Mouse (Mus musculus) monocyte, adult 5-6 weeks (primary cell): ENCODE results near the gene Rdh19. TPM values are rescaled to one million over a fixed set of nuclear protein-coding genes. Genes with fewer than 3 reads are reported as not detected.
"Not testable (repeated sequence)": the region's sequence is repeated elsewhere in the genome, so short reads cannot be mapped to it uniquely, and the experiment has no call there.

Experiments used
- ATAC-seq: fragments of 153-309, 156-312 bp; replicated peaks from 2 replicates; pipeline ENCODE4 v1.8.0; 2017; ENCODE audit warnings: mild to moderate bottlenecking; ENCODE audit not compliant: low TSS enrichment, insufficient number of reproducible peaks, severe bottlenecking, poor library complexity, low FRiP score
- total RNA-seq: library from RNA; stranded (forward); fragments of 200-1000, 200-491, 200-594 nt; gene quantifications from 3 replicates; pipeline ENCODE4 v1.2.3, GENCODE M21; 2017

Gene Rdh19
- not detected in 3 replicates for total RNA-seq

DNA sequence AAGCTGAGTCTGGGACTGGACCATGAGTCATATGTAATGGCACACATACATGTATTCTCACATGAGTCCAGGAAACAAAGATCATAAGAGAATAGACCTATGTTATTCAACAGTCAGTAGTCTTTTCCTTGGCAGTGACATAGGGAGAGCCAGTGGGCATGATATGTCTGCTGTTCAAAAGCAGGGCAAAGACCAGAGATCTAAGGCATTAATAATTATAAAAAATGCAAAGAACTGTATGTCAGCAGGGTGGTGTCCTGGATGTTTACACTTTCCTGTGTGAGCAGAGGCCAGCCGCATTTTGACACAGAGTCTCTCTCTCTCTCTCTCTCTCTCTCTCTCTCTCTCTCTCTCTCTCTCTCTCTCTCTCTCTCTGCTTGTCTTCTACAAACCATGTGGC lies at the start of gene Rdh19:
Rdh19 (plus strand) TSS at position 301 of the 400 bp plus-strand sequence.
- ATAC-seq = no peak

- ATAC-seq = no peak
Measured at GRCm38 (mm10) chr10:127800891-127801290, 48.8 kb upstream of the Rdh19 start, which contains the start of gene Rdh16. TSS of gene Rdh16 (plus strand) at chr10:127801152.

- ATAC-seq = no peak
Measured at GRCm38 (mm10) chr10:127801612-127802011, 48.1 kb upstream of the Rdh19 start.

GRCm38 (mm10) chr10:127802236-127802635 lies 47.5 kb upstream of the Rdh19 start:
- ATAC-seq = no peak

- ATAC-seq = no peak
Measured at GRCm38 (mm10) chr10:127804416-127804815, 45.3 kb upstream of the Rdh19 start.

DNA sequence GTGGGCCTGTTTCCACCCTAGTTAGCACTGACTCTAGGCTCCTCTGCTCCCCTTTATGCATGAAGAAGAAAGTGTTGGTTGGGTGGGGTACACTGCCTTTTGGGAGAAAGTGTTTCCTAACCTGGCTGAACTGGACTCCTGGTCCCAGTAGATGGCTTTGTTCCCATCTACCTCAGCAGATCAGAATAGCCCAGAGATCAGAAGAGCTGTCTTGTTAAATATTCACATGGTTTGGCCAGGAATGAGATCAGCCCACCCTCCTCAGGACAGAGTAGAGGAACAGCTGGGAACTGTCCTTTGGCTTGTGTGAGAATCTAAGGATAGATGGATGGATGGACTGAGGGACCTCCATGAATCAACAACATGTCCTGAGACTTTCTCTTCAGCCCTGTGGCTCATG lies 33.8 kb upstream of the Rdh19 start:
- ATAC-seq = no peak

- ATAC-seq = not testable (repeated sequence)
Measured at GRCm38 (mm10) chr10:127817268-127817910, 32.3 kb upstream of the Rdh19 start.

- not testable (repeated sequence) for ATAC-seq
Measured at GRCm38 (mm10) chr10:127821806-127822205, 27.9 kb upstream of the Rdh19 start.

GRCm38 (mm10) chr10:127825386-127825785 lies 24.3 kb upstream of the Rdh19 start:
- ATAC-seq = no peak

- no peak for ATAC-seq
Measured at GRCm38 (mm10) chr10:127829121-127829520, 20.6 kb upstream of the Rdh19 start.

GRCm38 (mm10) chr10:127834186-127834585 lies 15.5 kb upstream of the Rdh19 start:
- ATAC-seq = not testable (repeated sequence)

GRCm38 (mm10) chr10:127835292-127835691 lies 14.4 kb upstream of the Rdh19 start:
- ATAC-seq = no peak

- ATAC-seq = not testable (repeated sequence)
Measured at GRCm38 (mm10) chr10:127837793-127838192, 11.9 kb upstream of the Rdh19 start.

GRCm38 (mm10) chr10:127838539-127838938 lies 11.2 kb upstream of the Rdh19 start:
- no peak for ATAC-seq

DNA sequence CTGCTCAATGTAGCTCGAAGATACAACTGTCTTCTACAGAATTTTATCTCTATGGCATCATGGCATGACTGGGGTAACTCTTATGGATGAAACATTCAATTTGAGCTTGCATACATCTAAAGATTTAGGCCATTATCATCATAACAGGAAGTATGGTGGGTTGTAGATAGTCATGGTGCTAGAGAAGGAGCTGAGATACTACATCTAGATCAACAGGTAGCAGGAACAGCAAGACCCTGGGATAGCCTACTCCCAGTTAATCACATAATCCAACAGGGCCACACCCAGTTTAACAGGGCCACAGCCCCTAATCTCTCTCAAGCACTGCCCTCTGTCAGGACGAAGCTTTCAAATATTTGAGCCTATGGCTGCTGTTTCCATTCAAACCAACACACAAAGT lies 9.0 kb upstream of the Rdh19 start:
- ATAC-seq = no peak

DNA sequence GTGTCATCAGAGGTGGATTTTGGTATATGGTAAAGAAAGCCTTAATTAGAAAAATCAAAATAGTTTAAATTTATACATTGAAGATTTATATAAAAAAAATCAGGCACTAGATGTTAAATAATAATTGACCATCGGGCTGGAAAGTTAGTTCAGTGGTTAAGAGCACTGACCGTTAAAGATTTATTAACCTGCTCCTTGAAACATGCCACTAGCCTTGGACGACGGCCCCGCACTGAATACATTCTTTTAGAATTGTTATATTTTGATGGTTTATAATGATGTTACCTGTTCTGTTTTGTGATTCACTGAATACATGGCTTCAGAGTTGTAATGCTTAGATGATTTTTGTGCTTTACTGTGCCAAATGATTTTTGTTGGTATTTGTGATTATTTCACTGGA lies 3.8 kb upstream of the Rdh19 start:
- ATAC-seq = not testable (repeated sequence)

- no peak for ATAC-seq
Measured at GRCm38 (mm10) chr10:127848089-127848488, 1.6 kb upstream of the Rdh19 start.

DNA sequence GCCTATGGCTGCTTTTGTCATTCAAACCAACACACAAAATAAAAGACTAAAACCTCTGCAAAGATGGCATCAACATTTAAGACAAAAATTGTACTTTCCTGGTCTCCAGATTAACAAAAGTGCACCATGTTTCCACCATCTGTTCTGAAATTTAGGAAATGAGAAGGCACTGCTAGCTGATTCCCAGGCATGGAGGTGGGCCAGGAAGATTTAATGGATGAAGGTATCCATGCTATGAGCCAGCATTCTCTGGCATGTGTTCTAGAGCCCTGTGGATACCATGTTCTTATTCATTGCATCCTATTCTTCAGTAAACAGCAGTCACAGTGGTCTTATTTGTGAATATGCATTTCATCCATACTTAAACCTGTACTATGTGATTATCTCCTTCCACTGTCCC lies 6.6 kb downstream of the Rdh19 start:
- no peak for ATAC-seq

- ATAC-seq = no peak
Measured at GRCm38 (mm10) chr10:127864931-127865330, 15.2 kb downstream of the Rdh19 start.

DNA sequence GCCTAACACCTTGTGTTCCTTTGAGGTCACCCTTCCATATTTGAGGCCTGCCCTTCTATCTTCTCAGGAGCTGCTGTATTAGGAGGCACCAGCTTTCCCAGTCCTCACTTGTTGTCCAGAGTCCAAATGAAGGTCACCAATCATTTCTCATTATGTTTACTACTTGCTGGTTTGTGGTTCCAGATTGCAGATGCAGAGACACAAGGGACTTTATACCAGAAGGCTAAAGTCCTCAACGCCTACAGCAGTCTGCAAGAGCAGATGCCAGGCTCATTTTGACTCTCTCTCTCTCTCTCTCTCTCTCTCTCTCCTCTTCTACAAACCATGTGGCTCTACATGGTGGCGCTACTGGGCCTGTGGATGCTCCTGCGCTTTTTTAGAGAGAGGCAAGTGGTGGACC lies 16.5 kb downstream of the Rdh19 start, which contains the start of gene Rdh16f2:
Rdh16f2 (plus strand) TSS at position 243 of the 400 bp plus-strand sequence.
- no peak for ATAC-seq

GRCm38 (mm10) chr10:127872484-127872883 lies 22.8 kb downstream of the Rdh19 start:
- no peak for ATAC-seq
